Mouse (Mus musculus) midbrain, embryonic 11.5 days (tissue): ENCODE measurements at regions not wholly inside any gene's neighbourhood (a gene's known extent, or its start where the extent isn't known, plus 50 kb on each side); places are given as distances from the start of the nearest gene placed in this dataset.
A peak's percentile ranks its signal among the peaks of the same experiment; 100 is the strongest.

ENCODE experiments used
- ATAC-seq: fragments of 200-750 bp; cut with Nextera tagmentation; 2 replicates; pipeline ENCODE4 v1.8.0; 2017; ENCODE audit warnings: moderate TSS enrichment, moderate library complexity; ENCODE audit not compliant: low FRiP score
- DNase-seq: peaks from one replicate; pipeline ENCODE4 v3.0.0; 2015; ENCODE audit warnings: low spot score; ENCODE audit errors: missing footprints
- H3K27ac ChIP-seq: fragments of 300-500 bp; sonication (generic); 2 replicates; pipeline ENCODE4 v1.5.1; 2014; ENCODE audit warnings: low read depth, low read length
- H3K27me3 ChIP-seq: fragments of 300-500 bp; sonication (generic); 2 replicates; pipeline ENCODE4 v1.6.1; 2014; ENCODE audit warnings: mild to moderate bottlenecking, low read length, moderate library complexity, mixed read lengths; ENCODE audit not compliant: control insufficient read depth, insufficient read depth
- H3K36me3 ChIP-seq: fragments of 300-500 bp; sonication (generic); 2 replicates; pipeline ENCODE4 v1.6.1; 2014; ENCODE audit warnings: mild to moderate bottlenecking, low read length, moderate library complexity, mixed read lengths; ENCODE audit not compliant: control insufficient read depth, insufficient read depth
- H3K4me1 ChIP-seq: fragments of 300-500 bp; sonication (generic); 2 replicates; pipeline ENCODE4 v1.6.1; 2014; ENCODE audit warnings: low read length; ENCODE audit not compliant: control insufficient read depth, insufficient read depth
- H3K4me2 ChIP-seq: fragments of 300-500 bp; sonication (generic); 2 replicates; pipeline ENCODE4 v1.6.1; 2014; ENCODE audit warnings: mild to moderate bottlenecking, moderate library complexity
- H3K4me3 ChIP-seq: fragments of 300-500 bp; sonication (generic); 2 replicates; pipeline ENCODE4 v1.5.1; 2014; ENCODE audit warnings: low read depth, low read length
- H3K9ac ChIP-seq: fragments of 300-500 bp; sonication (generic); 2 replicates; pipeline ENCODE4 v1.6.1; 2014; ENCODE audit warnings: low read length
- H3K9me3 ChIP-seq: fragments of 300-500 bp; sonication (generic); 2 replicates; pipeline ENCODE4 v1.6.1; 2016; ENCODE audit warnings: low read length; ENCODE audit not compliant: control insufficient read depth
- WGBS: fragments of 180-500 bp; shearing (Covaris S2); extraction: QIAGEN DNeasy Blood & Tissue Kit; methylation state at CpG from one replicate; pipeline ENCODE4 v1.1.7; 2014; 5-methylcytosine and 5-hydroxymethylcytosine counted together

- Histone ChIP-seq H3K36me3 (no peaks in the 10 kb centered on the region), H3K4me1 (peaks cover 3% of the 10 kb centered on the region; the same call in 1 of the 2 replicates), H3K27ac (peak overlapping the region; percentile 27; the same call in 1 of the 2 replicates), H3K4me3 (no peak overlapping the region), H3K27me3 (no peaks in the 10 kb centered on the region), H3K4me2 (no peak overlapping the region), H3K9me3 (no peaks in the 10 kb centered on the region), H3K9ac (no peak overlapping the region)
- peak; percentile 83 for DNase-seq
- WGBS: 26% methylated on average over 2 of the region's 2 CpGs
- peak; percentile 88 for ATAC-seq
These were observed 554.1 kb upstream of the Sorcs1 start for GRCm38 (mm10) chr19:51232525-51232924.

DNA sequence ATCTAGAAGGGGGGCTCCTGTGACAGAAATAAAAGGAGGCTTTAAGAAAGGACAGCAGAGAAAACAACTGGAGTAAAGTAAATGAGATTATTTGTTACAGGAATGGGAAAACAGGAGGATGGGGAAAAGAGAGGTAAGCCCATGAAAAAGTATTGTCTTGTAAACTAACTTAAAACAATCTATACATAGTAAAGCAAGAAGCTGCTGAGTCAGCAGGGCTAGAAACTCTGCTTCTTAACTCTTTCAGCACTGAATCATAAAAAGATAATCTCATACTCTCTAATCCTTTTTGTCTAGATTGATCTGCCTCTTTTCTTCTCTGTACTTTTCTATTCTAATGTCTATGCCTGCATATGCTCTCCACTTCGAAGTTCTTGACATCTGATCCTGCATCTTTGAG, 548.5 kb upstream of the Sorcs1 start:
- no peak overlapping the region for H3K27ac ChIP-seq
- H3K4me2 ChIP-seq: no peak overlapping the region
- H3K27me3 ChIP-seq: no peaks in the 10 kb centered on the region
- DNase-seq (no peak), ATAC-seq (no peak)
- no peak overlapping the region for H3K4me3 ChIP-seq
- H3K4me1 ChIP-seq: no peaks in the 10 kb centered on the region
- H3K9me3 ChIP-seq: no peaks in the 10 kb centered on the region
- H3K36me3 ChIP-seq: no peaks in the 10 kb centered on the region
- H3K9ac ChIP-seq: no peak overlapping the region
- WGBS: 30% methylated on average over 1 of the region's 1 CpGs

DNA sequence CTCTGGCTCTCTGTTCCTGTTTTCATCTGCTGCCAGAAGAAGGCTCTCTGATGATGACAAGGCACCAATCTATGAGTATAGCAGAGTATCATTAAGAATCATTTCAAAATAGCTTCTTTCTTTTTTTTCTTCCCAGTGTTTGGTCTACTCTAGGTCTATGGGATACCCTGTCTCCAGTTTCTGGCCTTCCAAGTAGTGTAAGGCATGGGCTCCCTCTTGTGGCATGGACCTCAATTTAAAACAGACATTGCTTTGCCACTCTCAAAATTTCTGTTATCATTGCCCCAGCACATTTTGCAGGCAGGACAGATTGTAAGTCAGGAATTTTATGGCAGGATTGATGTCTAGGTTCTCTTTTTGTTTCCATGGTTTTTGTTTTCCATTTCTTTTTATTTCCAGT, 522.9 kb upstream of the Sorcs1 start:
- no peak overlapping the region for H3K27ac ChIP-seq
- H3K4me2 ChIP-seq: no peak overlapping the region
- no peaks in the 10 kb centered on the region for H3K36me3 ChIP-seq
- no peaks in the 10 kb centered on the region for H3K4me1 ChIP-seq
- H3K27me3 ChIP-seq: no peaks in the 10 kb centered on the region
- ATAC-seq (no peak), DNase-seq (no peak)
- no peak overlapping the region for H3K4me3 ChIP-seq
- no peak overlapping the region for H3K9ac ChIP-seq
- H3K9me3 ChIP-seq: no peaks in the 10 kb centered on the region
